ENCODE assay signal across 8 mouse cellular contexts in genomic region chr7:55968258-55968901, GRCm38 (mm10). TPM values are rescaled to one million over a fixed set of nuclear protein-coding genes. Genes with fewer than 3 reads are reported as not detected.
DNase-seq lines count a peak whose midpoint lies in the region; ATAC-seq and TF ChIP-seq lines count a peak whose summit lies in the region.

No protein-coding gene starts in this region.

- H3K9me3 ChIP-seq in CH12.LX (replicated peaks; ENCODE audit: low read length): no peaks in the 10 kb centered on the region
- no peaks in the 10 kb centered on the region for H3K9me3 ChIP-seq in embryonic facial prominence, embryonic 14.5 days (ENCODE audit: control insufficient read depth, low read length)
- H3K9me3 ChIP-seq in hindbrain, embryonic 16.5 days (ENCODE audit: control insufficient read depth, low read length): no peaks in the 10 kb centered on the region
- no peaks in the 10 kb centered on the region for H3K9me3 ChIP-seq in lung, postnatal 0 days (ENCODE audit: low read length)
- no peaks in the 10 kb centered on the region for H3K9me3 ChIP-seq in forebrain, embryonic 12.5 days

- in situ Hi-C loops in CH12.LX (cut with MboI; ENCODE audit: low pct_ligation_motif_present, low pct_unique_long_range_greater_than_20kb, low sequenced_read_pairs): no loop called here

- peaks cover 0 to 11% of the 10 kb centered on the region in 2 experiments; a peak in 2 of 4 replicates for H3K4me1 ChIP-seq in CH12.LX (ENCODE audit: control insufficient read depth in 1 of 2, insufficient read depth in 2 of 2)
- H3K4me1 ChIP-seq in embryonic facial prominence, embryonic 14.5 days (ENCODE audit: control insufficient read depth, insufficient read depth, low read length): no peaks in the 10 kb centered on the region
- peaks cover under 1% of the 10 kb centered on the region for H3K4me1 ChIP-seq in hindbrain, embryonic 16.5 days (ENCODE audit: control insufficient read depth, insufficient read depth, low read depth, low read length)
- H3K4me1 ChIP-seq in lung, postnatal 0 days (ENCODE audit: insufficient read depth, low read depth, low read length): no peaks in the 10 kb centered on the region
- H3K4me1 ChIP-seq in forebrain, embryonic 12.5 days: no peaks in the 10 kb centered on the region

- 38% methylated on average over 16 of the region's 16 CpGs for WGBS in embryonic facial prominence, embryonic 14.5 days
- WGBS in hindbrain, embryonic 16.5 days: 44% methylated on average over 16 of the region's 16 CpGs
- WGBS in lung, postnatal 0 days: 22% methylated on average over 16 of the region's 16 CpGs
- WGBS in forebrain, embryonic 12.5 days: 58% methylated on average over 16 of the region's 16 CpGs

- no peak for ATAC-seq in embryonic facial prominence, embryonic 14.5 days (ENCODE audit: low read depth)
- no peak for ATAC-seq in hindbrain, embryonic 16.5 days
- ATAC-seq in lung, postnatal 0 days: peak; percentile 91
- ATAC-seq in forebrain, embryonic 12.5 days (ENCODE audit: low FRiP score): no peak

- H3K27ac ChIP-seq in CH12.LX (ENCODE audit: insufficient read depth, low read depth): peak overlapping the region; percentile 64
- H3K27ac ChIP-seq in embryonic facial prominence, embryonic 14.5 days (replicated peaks; ENCODE audit: low read depth, low read length): no peak overlapping the region
- no peak overlapping the region for H3K27ac ChIP-seq in hindbrain, embryonic 16.5 days (ENCODE audit: low read depth, low read length)
- H3K27ac ChIP-seq in lung, postnatal 0 days (ENCODE audit: low read length): peak overlapping the region; percentile 78
- H3K27ac ChIP-seq in forebrain, embryonic 12.5 days: no peak overlapping the region

- H3K36me3 ChIP-seq in CH12.LX (replicated peaks in 1 of 2; ENCODE audit: control insufficient read depth in 1 of 2, insufficient read depth in 1 of 2, low read length in 1 of 2): no peaks in the 10 kb centered on the region
- H3K36me3 ChIP-seq in embryonic facial prominence, embryonic 14.5 days (ENCODE audit: control insufficient read depth, insufficient read depth, low read length): no peaks in the 10 kb centered on the region
- no peaks in the 10 kb centered on the region for H3K36me3 ChIP-seq in hindbrain, embryonic 16.5 days (ENCODE audit: control insufficient read depth, insufficient read depth, low read length)
- no peaks in the 10 kb centered on the region for H3K36me3 ChIP-seq in lung, postnatal 0 days (ENCODE audit: insufficient read depth, low read length)
- no peaks in the 10 kb centered on the region for H3K36me3 ChIP-seq in forebrain, embryonic 12.5 days (replicated peaks)

- TF ChIP-seq POLR2A in CH12.LX (IDR thresholded peaks at IDR 0.05; ENCODE audit: low read depth, low read length): peak; percentile 41; the same call in 1 of the 2 replicates

- peak overlapping the region; percentile 90 for H3K4me2 ChIP-seq in CH12.LX (ENCODE audit: insufficient read depth, low read depth, poor library complexity, severe bottlenecking)
- H3K4me2 ChIP-seq in embryonic facial prominence, embryonic 14.5 days (ENCODE audit: low read depth, low read length): peak overlapping the region; percentile 54
- H3K4me2 ChIP-seq in hindbrain, embryonic 16.5 days (ENCODE audit: low read length): peak overlapping the region; percentile 49
- peak overlapping the region; percentile 48 for H3K4me2 ChIP-seq in lung, postnatal 0 days (replicated peaks; ENCODE audit: low read depth, low read length)
- no peak overlapping the region for H3K4me2 ChIP-seq in forebrain, embryonic 12.5 days

- H3K79me2 ChIP-seq in CH12.LX (replicated peaks; ENCODE audit: control insufficient read depth, extremely low read depth, insufficient read depth, poor library complexity, severe bottlenecking): no peaks in the 10 kb centered on the region

- TF ChIP-seq CTCF in CH12.LX (conservative IDR thresholded peaks at IDR 0.05 in 1 of 2, IDR thresholded peaks at IDR 0.05 in 1 of 2; ENCODE audit: low read depth in 2 of 2, low read length in 2 of 2): no peak
- no peak for TF ChIP-seq CTCF in lung, postnatal 0 days (IDR thresholded peaks at IDR 0.05)

- dilution Hi-C loops in CH12.LX (cut with MboI; ENCODE audit: extremely low pct_ligation_motif_present, extremely low pct_unique_long_range_greater_than_20kb, low sequenced_read_pairs): no loop called here

- no peaks in the 10 kb centered on the region for H3K27me3 ChIP-seq in CH12.LX (replicated peaks)
- no peaks in the 10 kb centered on the region for H3K27me3 ChIP-seq in embryonic facial prominence, embryonic 14.5 days (replicated peaks; ENCODE audit: control insufficient read depth, insufficient read depth, low read length)
- no peaks in the 10 kb centered on the region for H3K27me3 ChIP-seq in hindbrain, embryonic 16.5 days (replicated peaks; ENCODE audit: control insufficient read depth, insufficient read depth, low read length)
- H3K27me3 ChIP-seq in lung, postnatal 0 days (replicated peaks; ENCODE audit: insufficient read depth, low read length): no peaks in the 10 kb centered on the region
- no peaks in the 10 kb centered on the region for H3K27me3 ChIP-seq in forebrain, embryonic 12.5 days

- H3K9ac ChIP-seq in CH12.LX (ENCODE audit: insufficient read depth, low read depth): peak overlapping the region; percentile 97
- H3K9ac ChIP-seq in embryonic facial prominence, embryonic 14.5 days (ENCODE audit: low read depth, low read length): peak overlapping the region; percentile 25; the same call in 1 of the 2 replicates
- peak overlapping the region; percentile 43; the same call in 1 of the 2 replicates for H3K9ac ChIP-seq in hindbrain, embryonic 16.5 days (ENCODE audit: low read depth, low read length)
- H3K9ac ChIP-seq in lung, postnatal 0 days (replicated peaks; ENCODE audit: low read depth): peak overlapping the region; percentile 24; the same call in 1 of the 2 replicates
- H3K9ac ChIP-seq in forebrain, embryonic 12.5 days: no peak overlapping the region

- TF ChIP-seq RAD21 in CH12.LX (IDR thresholded peaks at IDR 0.05; ENCODE audit: low read depth, low read length): no peak

- DNase-seq in cerebellum, adult 8-10 months: peak; percentile 7
- no peak for DNase-seq in cerebellum, adult 9-10 months
- DNase-seq in CH12.LX (ENCODE audit: extremely low read depth): peak; percentile 70
- DNase-seq in embryonic facial prominence, embryonic 14.5 days (ENCODE audit: low spot score): peak; percentile 30
- DNase-seq in lung, postnatal 0 days (ENCODE audit: low spot score): peak; percentile 76
- DNase-seq in spleen, adult 18-20 months: peak; percentile 14 to 39

- TF ChIP-seq EP300 in CH12.LX (IDR thresholded peaks at IDR 0.05; ENCODE audit: low read length): no peak
- TF ChIP-seq EP300 in lung, postnatal 0 days (IDR thresholded peaks at IDR 0.05): no peak

- H3K4me3 ChIP-seq in CH12.LX (replicated peaks in 1 of 3; ENCODE audit: low read depth in 2 of 3, low read length in 2 of 3, poor library complexity in 1 of 3): peak overlapping the region; percentile 46 to 66 (median 50)
- H3K4me3 ChIP-seq in embryonic facial prominence, embryonic 14.5 days (ENCODE audit: low read depth, low read length): peak overlapping the region; percentile 7
- peak overlapping the region; percentile 26 for H3K4me3 ChIP-seq in hindbrain, embryonic 16.5 days (ENCODE audit: low read length)
- H3K4me3 ChIP-seq in lung, postnatal 0 days (ENCODE audit: low read depth, low read length): peak overlapping the region; percentile 37
- no peak overlapping the region for H3K4me3 ChIP-seq in forebrain, embryonic 12.5 days (replicated peaks)

TF ChIP-seq in CH12.LX, 34 proteins besides CTCF, POLR2A, EP300 and RAD21:
- peak; percentile 74 for TF ChIP-seq ELF1 (IDR thresholded peaks at IDR 0.05; ENCODE audit: low read depth, low read length)
- TF ChIP-seq TCF12 (IDR thresholded peaks at IDR 0.05; ENCODE audit: low read depth, low read length): peak; percentile 46; the same call in 1 of the 2 replicates
- no peak for TF ChIP-seq USF2 (conservative IDR thresholded peaks at IDR 0.05; ENCODE audit: low read depth, low read length)
- 0 out of 2 replicates have a peak, but pooled peaks have one; percentile 35 for TF ChIP-seq IRF4 (IDR thresholded peaks at IDR 0.05; ENCODE audit: low read depth, low read length)
- peak; percentile 59; the same call in 1 of the 2 replicates for TF ChIP-seq NELFE (IDR thresholded peaks at IDR 0.05; ENCODE audit: low read depth, low read length)
- TF ChIP-seq ZNF384 (IDR thresholded peaks at IDR 0.05; ENCODE audit: low read depth, low read length): no peak
- no peak for TF ChIP-seq RCOR1 (conservative IDR thresholded peaks at IDR 0.05; ENCODE audit: low read depth, low read length)
- 0 out of 2 replicates have a peak, but pooled peaks have one; percentile 8 for TF ChIP-seq TBP (conservative IDR thresholded peaks at IDR 0.05; ENCODE audit: low read depth, low read length)
- no peak for TF ChIP-seq GABPA (IDR thresholded peaks at IDR 0.05; ENCODE audit: insufficient replicate concordance, low read depth, low read length)
TF ChIP-seq in CH12.LX: peak in this region for 5.

RNA-seq across cellular contexts. Expression of gene Nipa2, which starts 6.1 kb away (rescaled TPM):
- total RNA-seq in CH12.LX (2012; rRNA removed) (24.4 and 34.0 TPM in 2 replicates), CH12.LX (2014; rRNA removed) (50.4 and 61.4 TPM in 2 replicates)
- 44.0 and 45.2 TPM in 2 replicates for polyA plus RNA-seq in CH12.LX (2012; ENCODE audit: insufficient read length, low read depth)
- 50.9 and 52.9 TPM in 2 replicates for polyA plus RNA-seq in embryonic facial prominence, embryonic 14.5 days (2014; fragmentation: Nextera tagmentation; extraction: Ambion mirVana)
- polyA plus RNA-seq in hindbrain, embryonic 16.5 days (2015; fragmentation: Nextera tagmentation; extraction: Ambion mirVana): 31.4 and 33.9 TPM in 2 replicates
- 36.0 and 40.2 TPM in 2 replicates for polyA plus RNA-seq in lung, postnatal 0 days (2015; fragmentation: Nextera tagmentation; extraction: Ambion mirVana)
- 47.8 and 48.8 TPM in 2 replicates for polyA plus RNA-seq in forebrain, embryonic 12.5 days (2016; fragmentation: Nextera tagmentation; extraction: Ambion mirVana)

RNA-seq across cellular contexts. Expression of gene Nipa1, which starts 51.4 kb away (rescaled TPM):
- total RNA-seq in CH12.LX (2012; rRNA removed) (0.25 and 0.38 TPM in 2 replicates), CH12.LX (2014; rRNA removed) (0.86 and 1.0 TPM in 2 replicates)
- 0.96 and 1.3 TPM in 2 replicates for polyA plus RNA-seq in CH12.LX (2012; ENCODE audit: insufficient read length, low read depth)
- polyA plus RNA-seq in embryonic facial prominence, embryonic 14.5 days (2014; fragmentation: Nextera tagmentation; extraction: Ambion mirVana): 7.0 and 7.9 TPM in 2 replicates
- 28.7 and 29.9 TPM in 2 replicates for polyA plus RNA-seq in hindbrain, embryonic 16.5 days (2015; fragmentation: Nextera tagmentation; extraction: Ambion mirVana)
- 9.6 and 10.0 TPM in 2 replicates for polyA plus RNA-seq in lung, postnatal 0 days (2015; fragmentation: Nextera tagmentation; extraction: Ambion mirVana)
- 12.1 and 13.0 TPM in 2 replicates for polyA plus RNA-seq in forebrain, embryonic 12.5 days (2016; fragmentation: Nextera tagmentation; extraction: Ambion mirVana)

Comparison
In these comparisons a context has a peak if more than half of its experiments do, and no peak if none do; other contexts are left out.
1. H3K27ac ChIP-seq: peak in CH12.LX (single experiment) and lung, postnatal 0 days (single experiment); none in embryonic facial prominence, embryonic 14.5 days (single experiment), hindbrain, embryonic 16.5 days (single experiment) and forebrain, embryonic 12.5 days (single experiment).